Mouse (Mus musculus) stomach, postnatal 0 days (tissue): ENCODE results near the gene Kri1. TPM values are rescaled to one million over a fixed set of nuclear protein-coding genes. Genes with fewer than 3 reads are reported as not detected.
A peak's percentile ranks its signal among the peaks of the same experiment; 100 is the strongest.

Experiments used
- ATAC-seq: fragments of 200-750 bp; cut with Nextera tagmentation; 2 replicates; pipeline ENCODE4 v1.8.0; 2017; ENCODE audit not compliant: low FRiP score, low TSS enrichment
- DNase-seq: peaks from one replicate; pipeline ENCODE4 v3.0.0-alpha.2; 2016; ENCODE audit warnings: low spot score
- H3K27ac ChIP-seq: fragments of 300-500 bp; sonication (generic); replicated peaks from 2 replicates; pipeline ENCODE4 v1.5.1; 2014; ENCODE audit warnings: mild to moderate bottlenecking, control low read depth
- H3K27me3 ChIP-seq: fragments of 300-500 bp; sonication (generic); 2 replicates; pipeline ENCODE4 v1.6.1; 2014; ENCODE audit warnings: low read length; ENCODE audit not compliant: control insufficient read depth, insufficient read depth
- H3K36me3 ChIP-seq: fragments of 300-500 bp; sonication (generic); 2 replicates; pipeline ENCODE4 v1.6.1; 2014; ENCODE audit warnings: low read length, mixed read lengths; ENCODE audit not compliant: control insufficient read depth, insufficient read depth
- H3K4me1 ChIP-seq: fragments of 300-500 bp; sonication (generic); replicated peaks from 2 replicates; pipeline ENCODE4 v1.6.1; 2014; ENCODE audit warnings: antibody characterized with exemption; ENCODE audit not compliant: control insufficient read depth, insufficient read depth
- H3K4me2 ChIP-seq: fragments of 300-500 bp; sonication (generic); replicated peaks from 2 replicates; pipeline ENCODE4 v1.6.1; 2014; ENCODE audit warnings: low read depth, mild to moderate bottlenecking, control low read depth, moderate library complexity
- H3K4me3 ChIP-seq: fragments of 300-500 bp; sonication (generic); 2 replicates; pipeline ENCODE4 v1.5.1; 2014; ENCODE audit warnings: low read depth, low read length, control low read depth
- H3K9ac ChIP-seq: fragments of 300-500 bp; sonication (generic); 2 replicates; pipeline ENCODE4 v1.6.1; 2014; ENCODE audit warnings: mild to moderate bottlenecking, low read length, control low read depth, mixed read lengths
- H3K9me3 ChIP-seq: fragments of 300-500 bp; sonication (generic); 2 replicates; pipeline ENCODE4 v1.6.1; 2016; ENCODE audit warnings: low read length; ENCODE audit not compliant: control insufficient read depth
- CTCF ChIP-seq: IDR thresholded peaks from 2 replicates; pipeline ENCODE4 v1.5.1; 2016; ENCODE audit warnings: antibody characterized with exemption, low read depth, mild to moderate bottlenecking, moderate library complexity
- EP300 ChIP-seq: optimal IDR thresholded peaks from 2 replicates; pipeline ENCODE3; 2016; ENCODE audit warnings: antibody characterized with exemption
- WGBS: fragments of 180-500 bp; shearing (Covaris S2); extraction: QIAGEN DNeasy Blood & Tissue Kit; methylation state at CpG from one replicate; pipeline ENCODE4 v1.1.7; 2014; 5-methylcytosine and 5-hydroxymethylcytosine counted together
- polyA plus RNA-seq: library from polyadenylated mRNA; unstranded; fragments of >200 nt; fragmentation: Nextera tagmentation; extraction: Ambion mirVana; gene quantifications from 2 replicates; pipeline ENCODE4 v1.2.1, GENCODE M21; 2015

The Kri1 gene
- polyA plus RNA-seq, 1 experiment from 2014 or later: 7.9 TPM

DNA sequence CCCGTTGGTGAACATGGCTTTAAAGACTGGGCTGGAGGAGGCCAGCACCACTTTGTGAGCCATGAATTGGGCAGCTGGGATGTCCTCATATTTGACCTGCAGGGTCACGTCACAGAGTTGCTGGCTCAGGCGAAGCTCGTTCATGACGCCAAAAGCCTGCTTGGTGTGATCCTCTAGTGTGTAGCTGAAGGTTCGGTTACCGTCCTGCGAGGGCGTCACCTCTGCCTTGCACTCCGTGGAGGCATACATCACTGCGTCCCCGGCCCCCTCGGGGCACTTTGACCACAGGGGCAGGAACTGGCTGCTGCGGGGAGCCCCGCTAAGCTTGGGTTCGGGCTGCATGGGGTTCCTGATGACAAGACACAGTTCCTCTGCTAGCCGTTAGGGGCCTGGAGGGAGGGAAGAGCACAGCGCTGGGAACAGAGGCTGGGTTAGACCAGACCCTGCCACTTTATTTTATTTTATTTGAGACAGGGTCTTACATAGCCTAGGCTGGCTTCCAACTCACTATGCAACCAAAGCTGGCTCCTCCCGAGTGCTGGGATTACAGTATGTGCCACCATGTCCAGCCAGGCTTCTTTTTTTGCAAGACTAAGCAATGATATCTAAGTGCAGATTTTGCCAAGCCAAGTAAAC, 50.3 kb downstream of the Kri1 start:
- H3K27ac ChIP-seq: peak overlapping the region; percentile 97
- WGBS: 14% methylated on average over 19 of the region's 19 CpGs
- H3K9ac ChIP-seq: peak overlapping the region; percentile 96
- H3K4me3 ChIP-seq: peak overlapping the region; percentile 87
- no peaks in the 10 kb centered on the region for H3K9me3 ChIP-seq
- H3K36me3 ChIP-seq: peaks cover 12% of the 10 kb centered on the region
- H3K4me1 ChIP-seq: peaks cover 9% of the 10 kb centered on the region
- peak; percentile 58 for TF ChIP-seq CTCF
- no peak for TF ChIP-seq EP300
- H3K4me2 ChIP-seq: peak overlapping the region; percentile 62
- DNase-seq (no peak), ATAC-seq (0 out of 2 replicates have a peak, but pooled peaks have one; percentile 11)
- no peaks in the 10 kb centered on the region for H3K27me3 ChIP-seq

GRCm38 (mm10) chr9:21236991-21237367, 50.8 kb downstream of the Kri1 start:
- Histone ChIP-seq H3K4me1 (peaks cover 9% of the 10 kb centered on the region), H3K9me3 (no peaks in the 10 kb centered on the region), H3K9ac (peak overlapping the region; percentile 96; the same call in 1 of the 2 replicates), H3K36me3 (peaks cover 12% of the 10 kb centered on the region), H3K4me2 (peak overlapping the region; percentile 62), H3K4me3 (no peak overlapping the region; the same call in 1 of the 2 replicates), H3K27ac (peak overlapping the region; percentile 97), H3K27me3 (no peaks in the 10 kb centered on the region)
- ATAC-seq (no peak), DNase-seq (no peak)
- TF ChIP-seq CTCF (no peak), EP300 (no peak)
- WGBS: 82% methylated on average over 25 of the region's 25 CpGs

GRCm38 (mm10) chr9:21235341-21235740, 52.4 kb downstream of the Kri1 start:
- Histone ChIP-seq H3K27ac (no peak overlapping the region), H3K9me3 (no peaks in the 10 kb centered on the region), H3K4me2 (no peak overlapping the region), H3K9ac (no peak overlapping the region), H3K27me3 (no peaks in the 10 kb centered on the region), H3K4me1 (peaks cover 9% of the 10 kb centered on the region), H3K4me3 (no peak overlapping the region), H3K36me3 (peaks cover 12% of the 10 kb centered on the region)
- no peak for ATAC-seq
- TF ChIP-seq EP300 (no peak), CTCF (no peak)
- no peak for DNase-seq
- WGBS: 75% methylated on average over 4 of the region's 4 CpGs

- no peaks in the 10 kb centered on the region for H3K9me3 ChIP-seq
- ATAC-seq: no peak
Measured at GRCm38 (mm10) chr9:21233805-21234204, 54.0 kb downstream of the Kri1 start.

GRCm38 (mm10) chr9:21233366-21233765, 54.4 kb downstream of the Kri1 start:
- WGBS: 93% methylated on average over 29 of the region's 29 CpGs
- peaks cover 9% of the 10 kb centered on the region for H3K4me1 ChIP-seq
- TF ChIP-seq EP300 (no peak), CTCF (no peak)
- H3K9ac ChIP-seq: no peak overlapping the region
- H3K27me3 ChIP-seq: no peaks in the 10 kb centered on the region
- no peak overlapping the region for H3K4me2 ChIP-seq
- ATAC-seq (no peak), DNase-seq (no peak)
- peaks cover 16% of the 10 kb centered on the region for H3K36me3 ChIP-seq
- no peak overlapping the region for H3K4me3 ChIP-seq
- H3K9me3 ChIP-seq: no peaks in the 10 kb centered on the region
- no peak overlapping the region for H3K27ac ChIP-seq

More at GRCm38 (mm10) chr9:21233805-21234204, 54.0 kb downstream of the Kri1 start:
- no peak overlapping the region for H3K27ac ChIP-seq
- no peak overlapping the region for H3K4me2 ChIP-seq
- H3K4me3 ChIP-seq: no peak overlapping the region
- H3K27me3 ChIP-seq: no peaks in the 10 kb centered on the region
- DNase-seq: no peak
- WGBS: 90% methylated on average over 28 of the region's 28 CpGs
- no peak for TF ChIP-seq EP300
- no peak for TF ChIP-seq CTCF
- H3K9ac ChIP-seq: no peak overlapping the region
- H3K4me1 ChIP-seq: peaks cover 9% of the 10 kb centered on the region
- peaks cover 16% of the 10 kb centered on the region for H3K36me3 ChIP-seq

DNA sequence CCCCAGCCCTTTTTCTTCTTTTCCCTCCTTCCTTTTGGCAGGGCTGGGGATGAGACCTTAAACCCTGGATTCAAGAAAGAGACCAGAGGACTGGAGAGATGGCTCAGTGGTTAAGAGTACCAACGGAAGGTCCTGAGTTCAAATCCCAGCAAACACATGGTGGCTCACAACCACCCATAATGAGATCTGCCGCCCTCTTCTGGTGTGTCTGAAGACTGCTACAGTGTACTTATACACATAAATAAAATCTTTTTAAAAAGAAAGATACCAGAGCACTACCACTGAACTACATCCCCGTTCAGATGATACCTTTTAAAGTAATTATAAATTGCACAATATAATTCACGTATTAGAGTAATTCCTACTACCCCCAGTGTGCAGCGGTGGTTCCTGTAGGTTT, 54.9 kb downstream of the Kri1 start:
- Histone ChIP-seq H3K36me3 (peaks cover 16% of the 10 kb centered on the region), H3K9ac (no peak overlapping the region)

More for the DNA sequence above, 54.9 kb downstream of the Kri1 start:
- TF ChIP-seq CTCF (0 out of 2 replicates have a peak, but pooled peaks have one; percentile 6), EP300 (no peak)
- Histone ChIP-seq H3K27me3 (no peaks in the 10 kb centered on the region), H3K27ac (no peak overlapping the region), H3K9me3 (no peaks in the 10 kb centered on the region), H3K4me2 (no peak overlapping the region), H3K4me1 (peaks cover 9% of the 10 kb centered on the region), H3K4me3 (no peak overlapping the region)
- WGBS: 89% methylated on average over 5 of the region's 5 CpGs
- DNase-seq (no peak), ATAC-seq (no peak)
